Mouse (Mus musculus) hindbrain, embryonic 10.5 days (tissue): ENCODE results near the gene Wscd2. TPM values are rescaled to one million over a fixed set of nuclear protein-coding genes. Genes with fewer than 3 reads are reported as not detected.

Experiments
- DNase-seq: peaks from one replicate; pipeline ENCODE4 v3.0.0-alpha.2; 2017; ENCODE audit warnings: low spot score
- H3K27ac ChIP-seq: fragments of 300-500 bp; sonication (generic); 2 replicates; pipeline ENCODE4 v1.5.1; 2016; ENCODE audit warnings: mild to moderate bottlenecking, moderate library complexity
- H3K27me3 ChIP-seq: fragments of 300-500 bp; sonication (generic); 2 replicates; pipeline ENCODE4 v1.6.1; 2016; ENCODE audit warnings: mild to moderate bottlenecking; ENCODE audit not compliant: poor library complexity, insufficient read depth, severe bottlenecking
- H3K36me3 ChIP-seq: fragments of 300-500 bp; sonication (generic); 2 replicates; pipeline ENCODE4 v1.6.1; 2016; ENCODE audit warnings: mild to moderate bottlenecking, moderate library complexity
- H3K4me1 ChIP-seq: fragments of 300-500 bp; sonication (generic); replicated peaks from 2 replicates; pipeline ENCODE4 v1.6.1; 2016; ENCODE audit warnings: mild to moderate bottlenecking
- H3K4me3 ChIP-seq: fragments of 300-500 bp; sonication (generic); 2 replicates; pipeline ENCODE4 v1.5.1; 2016; ENCODE audit warnings: mild to moderate bottlenecking, moderate library complexity
- H3K9me3 ChIP-seq: fragments of 300-500 bp; sonication (generic); 2 replicates; pipeline ENCODE4 v1.6.1; 2016; ENCODE audit warnings: mild to moderate bottlenecking, moderate library complexity
- WGBS: fragments of 180-500 bp; shearing (Covaris S2); methylation state at CpG from one replicate; pipeline ENCODE4 v1.1.7; 2016; 5-methylcytosine and 5-hydroxymethylcytosine counted together
- polyA plus RNA-seq: library from polyadenylated mRNA; unstranded; fragments of >200 nt; fragmentation: Nextera tagmentation; extraction: Ambion mirVana; gene quantifications from 2 replicates; pipeline ENCODE4 v1.2.1, GENCODE M21; 2016

Wscd2 gene
- polyA plus RNA-seq: 13.1 and 14.5 TPM in 2 replicates

- Histone ChIP-seq H3K27me3 (peaks cover 41% of the 10 kb centered on the region), H3K4me1 (peaks cover 62% of the 10 kb centered on the region), H3K9me3 (no peaks in the 10 kb centered on the region), H3K36me3 (no peaks in the 10 kb centered on the region), H3K27ac (peak within 1 kb of the TSS; percentile 91), H3K4me3 (peak within 1 kb of the TSS; percentile 65)
- WGBS: 65% methylated on average over 6 of the region's 6 CpGs
- DNase-seq: no peak
These were observed at the start of gene Wscd2 for GRCm38 (mm10) chr5:113490033-113490432. Gene Wscd2 (plus strand): TSS chr5:113490333.

DNA sequence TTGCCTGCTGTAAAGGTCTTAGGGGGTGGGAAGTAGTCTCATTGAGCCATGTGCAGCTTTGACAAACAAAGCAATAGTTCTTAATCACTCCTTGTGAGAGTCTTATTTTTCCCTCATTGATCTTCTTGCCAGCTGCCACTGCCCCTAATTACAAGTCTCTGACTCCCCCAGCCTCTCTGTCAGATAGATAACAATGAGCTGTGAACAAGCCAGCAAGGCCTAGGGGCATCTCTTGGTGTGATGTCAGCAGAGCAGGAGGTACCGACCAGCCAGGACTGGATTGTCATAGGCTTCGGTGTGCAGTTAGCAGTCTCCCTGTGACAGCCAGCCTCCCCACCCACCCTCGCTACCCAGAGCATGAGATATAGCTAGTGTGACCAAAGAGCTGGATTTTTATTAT lies 48.0 kb upstream of the Wscd2 start:
- Histone ChIP-seq H3K4me1 (peaks cover 34% of the 10 kb centered on the region), H3K4me3 (no peak overlapping the region), H3K27ac (peak overlapping the region; percentile 73; the same call in 1 of the 2 replicates), H3K27me3 (no peaks in the 10 kb centered on the region), H3K36me3 (no peaks in the 10 kb centered on the region), H3K9me3 (no peaks in the 10 kb centered on the region)
- 76% methylated on average over 3 of the region's 3 CpGs for WGBS
- peak; percentile 28 for DNase-seq

DNA sequence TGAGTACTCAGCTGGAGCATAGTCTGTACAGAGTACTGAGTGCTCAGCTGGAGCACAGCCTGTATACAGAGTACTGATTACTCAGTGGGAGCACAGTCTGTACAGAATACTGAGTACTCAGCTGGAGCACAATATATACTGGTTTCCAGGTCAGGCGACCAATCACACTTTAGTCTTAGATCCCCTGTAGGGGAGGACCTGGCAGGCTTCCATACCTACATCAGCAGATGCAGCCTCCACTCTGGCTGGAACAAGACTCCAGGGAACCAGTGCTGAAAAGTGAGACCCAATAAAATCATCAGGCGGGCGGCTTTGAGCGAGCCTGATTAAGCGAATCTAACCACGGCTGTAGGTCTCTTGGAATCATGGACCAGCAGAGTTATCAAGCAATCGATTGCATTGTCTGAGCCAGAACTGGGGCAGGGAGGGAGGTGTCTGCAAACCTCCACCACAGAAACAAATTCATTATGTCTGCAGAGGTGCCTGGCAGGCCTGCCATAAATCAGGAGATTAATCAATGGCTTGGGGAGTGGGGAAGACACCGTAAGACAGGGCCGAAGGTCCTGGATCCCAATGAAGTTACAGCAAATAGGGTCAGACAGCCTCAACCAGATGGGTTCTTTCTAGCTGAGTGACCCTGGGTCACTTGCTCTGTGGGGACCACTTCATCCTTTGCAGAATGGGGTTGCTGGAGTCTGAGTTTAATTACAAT lies 42.0 kb upstream of the Wscd2 start:
- peak; percentile 57 for DNase-seq
- Histone ChIP-seq H3K9me3 (peaks cover 10% of the 10 kb centered on the region; the same call in 1 of the 2 replicates), H3K4me1 (peaks cover 60% of the 10 kb centered on the region), H3K27ac (peak overlapping the region; percentile 57), H3K27me3 (no peaks in the 10 kb centered on the region), H3K36me3 (no peaks in the 10 kb centered on the region), H3K4me3 (no peak overlapping the region)
- 53% methylated on average over 9 of the region's 9 CpGs for WGBS

DNA sequence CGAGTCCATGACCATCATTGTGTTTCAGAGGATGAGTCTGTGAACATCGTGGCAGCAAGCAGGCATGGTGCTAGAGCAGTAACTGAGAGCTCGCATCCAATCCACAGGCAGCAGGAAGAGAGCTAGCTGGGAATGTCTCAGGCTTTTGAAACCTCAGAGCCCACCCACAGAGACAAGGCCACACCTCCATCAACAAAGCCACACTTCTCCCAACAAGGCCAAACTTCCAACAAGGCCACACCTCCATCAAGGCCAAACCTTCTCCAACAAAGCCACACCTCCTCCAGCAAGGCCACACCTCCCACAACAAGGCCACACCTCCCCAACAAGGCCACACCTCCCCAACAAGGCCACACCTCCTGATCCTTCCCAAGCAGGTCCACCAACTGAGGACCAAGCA lies 40.8 kb upstream of the Wscd2 start:
- Histone ChIP-seq H3K27me3 (no peaks in the 10 kb centered on the region), H3K4me1 (peaks cover 62% of the 10 kb centered on the region), H3K9me3 (peaks cover 10% of the 10 kb centered on the region; the same call in 1 of the 2 replicates), H3K27ac (peak overlapping the region; percentile 50; the same call in 1 of the 2 replicates), H3K36me3 (no peaks in the 10 kb centered on the region), H3K4me3 (no peak overlapping the region)
- DNase-seq: no peak
- WGBS: 66% methylated on average over 3 of the region's 3 CpGs

- 4% methylated on average over 1 of the region's 1 CpGs for WGBS
- Histone ChIP-seq H3K27me3 (no peaks in the 10 kb centered on the region), H3K36me3 (no peaks in the 10 kb centered on the region), H3K27ac (peak overlapping the region; percentile 84), H3K9me3 (peaks cover 12% of the 10 kb centered on the region; the same call in 1 of the 2 replicates), H3K4me1 (peaks cover 48% of the 10 kb centered on the region), H3K4me3 (0 out of 2 replicates have a peak overlapping the region, but pooled peaks have one; percentile 3)
- peak; percentile 74 for DNase-seq
These were observed 37.4 kb upstream of the Wscd2 start for GRCm38 (mm10) chr5:113452691-113453090.

GRCm38 (mm10) chr5:113453356-113453755 lies 36.8 kb upstream of the Wscd2 start:
- WGBS: 1% methylated on average over 4 of the region's 4 CpGs
- H3K27ac ChIP-seq: peak overlapping the region; percentile 84

DNA sequence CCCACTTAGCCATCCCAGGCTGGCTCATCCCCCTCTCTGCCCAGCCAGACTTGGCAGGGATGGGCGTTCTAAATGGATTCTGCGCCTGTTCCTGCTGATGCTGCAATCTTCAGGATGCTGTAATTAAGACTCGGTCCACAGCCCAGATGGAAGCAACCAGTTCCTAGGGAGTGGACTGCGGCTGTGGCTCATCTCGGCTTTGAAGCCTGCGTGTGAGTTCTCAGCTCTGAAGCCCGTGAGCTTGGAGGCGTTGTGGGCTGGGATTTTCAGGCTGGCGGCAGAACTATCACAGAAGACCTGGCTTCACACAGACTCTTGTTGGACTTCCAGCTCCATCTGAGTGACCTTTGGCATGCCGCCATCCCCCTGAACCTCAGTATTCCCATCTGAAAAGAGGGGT lies 34.1 kb upstream of the Wscd2 start:
- H3K4me3 ChIP-seq: no peak overlapping the region
- H3K27me3 ChIP-seq: peaks cover 23% of the 10 kb centered on the region
- H3K9me3 ChIP-seq: 0 out of 2 replicates have a peak, but pooled peaks cover 3% of the 10 kb centered on the region
- H3K36me3 ChIP-seq: no peaks in the 10 kb centered on the region
- no peak overlapping the region for H3K27ac ChIP-seq
- WGBS: 91% methylated on average over 10 of the region's 10 CpGs
- DNase-seq: no peak
- peaks cover 46% of the 10 kb centered on the region for H3K4me1 ChIP-seq

More at GRCm38 (mm10) chr5:113453356-113453755, 36.8 kb upstream of the Wscd2 start:
- H3K27me3 ChIP-seq: no peaks in the 10 kb centered on the region
- DNase-seq: peak; percentile 78
- no peak overlapping the region for H3K4me3 ChIP-seq
- no peaks in the 10 kb centered on the region for H3K36me3 ChIP-seq
- H3K9me3 ChIP-seq: peaks cover 12% of the 10 kb centered on the region; the same call in 1 of the 2 replicates
- peaks cover 41% of the 10 kb centered on the region for H3K4me1 ChIP-seq

DNA sequence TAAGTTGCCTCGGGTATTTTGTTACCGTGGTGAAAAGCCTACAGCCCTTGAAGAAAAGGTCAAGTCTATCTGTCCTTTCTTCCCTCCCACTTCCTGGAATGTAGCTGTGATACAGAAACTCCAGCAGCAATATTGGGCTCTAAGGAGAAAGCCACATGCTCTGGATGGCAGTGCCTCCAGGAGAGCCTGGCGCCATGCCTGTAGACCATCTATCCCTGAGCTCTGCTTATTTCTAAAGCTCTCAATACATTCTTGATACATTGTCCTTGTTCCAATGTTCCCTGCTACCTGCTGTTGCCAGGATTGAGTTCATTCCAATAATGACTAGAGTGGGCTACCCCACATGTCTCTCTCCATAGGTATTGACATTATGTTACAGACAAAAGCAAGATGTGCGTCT lies 33.4 kb upstream of the Wscd2 start:
- Histone ChIP-seq H3K9me3 (0 out of 2 replicates have a peak, but pooled peaks cover 3% of the 10 kb centered on the region), H3K27ac (peak overlapping the region; percentile 41; the same call in 1 of the 2 replicates), H3K36me3 (no peaks in the 10 kb centered on the region), H3K27me3 (peaks cover 29% of the 10 kb centered on the region), H3K4me3 (no peak overlapping the region), H3K4me1 (peaks cover 47% of the 10 kb centered on the region)
- 90% methylated on average over 4 of the region's 4 CpGs for WGBS
- no peak for DNase-seq

- Histone ChIP-seq H3K4me1 (peaks cover 47% of the 10 kb centered on the region), H3K27ac (peak overlapping the region; percentile 41; the same call in 1 of the 2 replicates), H3K9me3 (0 out of 2 replicates have a peak, but pooled peaks cover 3% of the 10 kb centered on the region), H3K36me3 (no peaks in the 10 kb centered on the region), H3K4me3 (no peak overlapping the region), H3K27me3 (peaks cover 34% of the 10 kb centered on the region)
- WGBS: 76% methylated on average over 6 of the region's 6 CpGs
- DNase-seq: no peak
These were observed 32.9 kb upstream of the Wscd2 start for GRCm38 (mm10) chr5:113457260-113457659.

DNA sequence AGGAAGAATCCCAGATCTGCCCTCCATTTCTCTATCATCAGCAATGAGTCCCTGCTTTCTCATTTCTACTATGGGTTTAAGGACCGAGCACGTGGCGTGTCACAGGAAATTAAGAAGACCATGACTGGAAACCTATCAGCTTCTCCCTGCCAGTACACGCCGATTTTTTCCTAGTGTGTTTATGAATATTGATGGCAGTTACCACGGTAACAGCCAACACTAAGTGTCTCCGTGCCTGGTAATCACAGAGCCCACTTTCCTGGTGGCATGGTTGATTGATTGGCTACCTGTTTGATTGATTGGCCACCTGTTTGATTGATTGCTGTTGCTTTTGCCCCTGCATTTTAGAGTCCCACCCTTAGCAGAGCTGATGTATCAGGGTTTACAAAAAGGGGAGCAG lies 30.2 kb upstream of the Wscd2 start:
- Histone ChIP-seq H3K4me3 (no peak overlapping the region), H3K27ac (no peak overlapping the region), H3K36me3 (no peaks in the 10 kb centered on the region), H3K9me3 (0 out of 2 replicates have a peak, but pooled peaks cover under 1% of the 10 kb centered on the region), H3K27me3 (peaks cover 49% of the 10 kb centered on the region), H3K4me1 (peaks cover 37% of the 10 kb centered on the region)
- 59% methylated on average over 7 of the region's 7 CpGs for WGBS
- DNase-seq: no peak

GRCm38 (mm10) chr5:113461582-113461981 lies 28.6 kb upstream of the Wscd2 start:
- Histone ChIP-seq H3K4me3 (peak overlapping the region; percentile 42), H3K9me3 (no peaks in the 10 kb centered on the region), H3K36me3 (no peaks in the 10 kb centered on the region), H3K27me3 (peaks cover 49% of the 10 kb centered on the region), H3K4me1 (peaks cover 48% of the 10 kb centered on the region), H3K27ac (peak overlapping the region; percentile 76)
- no peak for DNase-seq
- WGBS: 13% methylated on average over 16 of the region's 16 CpGs

GRCm38 (mm10) chr5:113461998-113462625 lies 28.0 kb upstream of the Wscd2 start:
- WGBS: 28% methylated on average over 21 of the region's 21 CpGs
- Histone ChIP-seq H3K9me3 (no peaks in the 10 kb centered on the region), H3K4me3 (peak overlapping the region; percentile 42), H3K36me3 (no peaks in the 10 kb centered on the region), H3K27me3 (peaks cover 49% of the 10 kb centered on the region), H3K4me1 (peaks cover 53% of the 10 kb centered on the region), H3K27ac (peak overlapping the region; percentile 76)
- DNase-seq: peak; percentile 32

GRCm38 (mm10) chr5:113464731-113465130 lies 25.4 kb upstream of the Wscd2 start:
- H3K27me3 ChIP-seq: peaks cover 37% of the 10 kb centered on the region
- H3K4me1 ChIP-seq: peaks cover 70% of the 10 kb centered on the region
- H3K36me3 ChIP-seq: no peaks in the 10 kb centered on the region
- H3K4me3 ChIP-seq: no peak overlapping the region
- H3K27ac ChIP-seq: 0 out of 2 replicates have a peak overlapping the region, but pooled peaks have one; percentile 53
- no peaks in the 10 kb centered on the region for H3K9me3 ChIP-seq
- 89% methylated on average over 6 of the region's 6 CpGs for WGBS
- DNase-seq: no peak
